Mouse (Mus musculus) megakaryocyte, embryonic 14.5 days (primary cell): ENCODE measurements around the gene Hoxd12.

ENCODE experiments used
- FLI1 ChIP-seq: IDR thresholded peaks from 2 replicates; pipeline ENCODE4 v1.6.1; 2012; ENCODE audit warnings: low read length, inconsistent platforms, mixed read lengths
- GATA1 ChIP-seq: IDR thresholded peaks from 3 replicates; pipeline ENCODE4 v1.6.1; 2012; ENCODE audit warnings: mixed read lengths, low read length, inconsistent platforms, borderline replicate concordance

GRCm38 (mm10) chr2:74674881-74675665 lies at the start of gene Hoxd12:
- TF ChIP-seq GATA1 (no peak), FLI1 (no peak)
